Mouse (Mus musculus) forelimb bud, embryonic 11.5 days (tissue): Measurements from ENCODE around the gene Grin2a.

ENCODE experiments used
- DNase-seq: peaks from one replicate; pipeline ENCODE4 v3.0.0-alpha.2; 2012; ENCODE audit warnings: low read depth, low spot score

Grin2a gene

GRCm38 (mm10) chr16:9994951-9995813 lies at the start of gene Grin2a:
Grin2a (minus strand) TSS chr16:9995560.
- DNase-seq = no peak

- DNase-seq = no peak
These were observed 40.3 kb upstream of the Grin2a start for GRCm38 (mm10) chr16:10035582-10036215.

GRCm38 (mm10) chr16:10033416-10033979 lies 38.1 kb upstream of the Grin2a start:
- no peak for DNase-seq

GRCm38 (mm10) chr16:10031891-10032290 lies 36.5 kb upstream of the Grin2a start:
- no peak for DNase-seq

- DNase-seq = no peak
These were observed 31.4 kb upstream of the Grin2a start for GRCm38 (mm10) chr16:10026741-10027140.

- no peak for DNase-seq
These were observed 14.4 kb upstream of the Grin2a start for GRCm38 (mm10) chr16:10009743-10010142.

- no peak for DNase-seq
These were observed 10.2 kb upstream of the Grin2a start for GRCm38 (mm10) chr16:10005606-10006005.

GRCm38 (mm10) chr16:10004096-10004495 lies 8.7 kb upstream of the Grin2a start:
- DNase-seq = no peak

- no peak for DNase-seq
These were observed 7.6 kb upstream of the Grin2a start for GRCm38 (mm10) chr16:10003001-10003400.

GRCm38 (mm10) chr16:10001601-10002000 lies 6.2 kb upstream of the Grin2a start:
- DNase-seq = no peak

GRCm38 (mm10) chr16:9999926-10000325 lies 4.6 kb upstream of the Grin2a start:
- no peak for DNase-seq

GRCm38 (mm10) chr16:9997931-9998330 lies 2.6 kb upstream of the Grin2a start:
- DNase-seq = no peak

- peak; percentile 14 for DNase-seq
These were observed 452 bp upstream of the Grin2a start for GRCm38 (mm10) chr16:9995814-9996210.

- no peak for DNase-seq
These were observed 1.1 kb downstream of the Grin2a start for GRCm38 (mm10) chr16:9994041-9994950.

- peak; percentile 61 for DNase-seq
These were observed 1.9 kb downstream of the Grin2a start for GRCm38 (mm10) chr16:9993255-9994040.

GRCm38 (mm10) chr16:9992773-9993221 lies 2.6 kb downstream of the Grin2a start:
- no peak for DNase-seq

- no peak for DNase-seq
These were observed 3.1 kb downstream of the Grin2a start for GRCm38 (mm10) chr16:9992076-9992772.

- DNase-seq = no peak
These were observed 10.3 kb downstream of the Grin2a start for GRCm38 (mm10) chr16:9985041-9985440.

- DNase-seq = no peak
These were observed 14.7 kb downstream of the Grin2a start for GRCm38 (mm10) chr16:9980641-9981040.

- DNase-seq = no peak
These were observed 17.2 kb downstream of the Grin2a start for GRCm38 (mm10) chr16:9978173-9978572.
